Mouse (Mus musculus) heart, embryonic 12.5 days (tissue): ENCODE measurements around the gene Hhip. TPM values are rescaled to one million over a fixed set of nuclear protein-coding genes. Genes with fewer than 3 reads are reported as not detected.
"Not testable (repeated sequence)": the region's sequence is repeated elsewhere in the genome, so short reads cannot be mapped to it uniquely, and the experiment has no call there.

Experiments
- ATAC-seq: fragments of 200-750 bp; cut with Nextera tagmentation; 2 replicates; pipeline ENCODE4 v1.8.0; 2017; ENCODE audit warnings: moderate TSS enrichment, moderate library complexity; ENCODE audit not compliant: insufficient number of reproducible peaks, low FRiP score
- H3K27ac ChIP-seq: fragments of 300-500 bp; sonication (generic); 2 replicates; pipeline ENCODE4 v1.5.1; 2016; ENCODE audit warnings: mild to moderate bottlenecking, moderate library complexity; ENCODE audit not compliant: poor library complexity, severe bottlenecking
- H3K27me3 ChIP-seq: fragments of 300-500 bp; sonication (generic); replicated peaks from 2 replicates; pipeline ENCODE4 v1.6.1; 2016; ENCODE audit warnings: mild to moderate bottlenecking, moderate library complexity
- H3K36me3 ChIP-seq: fragments of 300-500 bp; sonication (generic); 2 replicates; pipeline ENCODE4 v1.6.1; 2016; ENCODE audit warnings: mild to moderate bottlenecking, moderate library complexity
- H3K4me1 ChIP-seq: fragments of 300-500 bp; sonication (generic); replicated peaks from 2 replicates; pipeline ENCODE4 v1.6.1; 2016; ENCODE audit warnings: mild to moderate bottlenecking
- H3K4me2 ChIP-seq: fragments of 300-500 bp; sonication (generic); 2 replicates; pipeline ENCODE4 v1.6.1; 2016; ENCODE audit warnings: mild to moderate bottlenecking, moderate library complexity
- H3K4me3 ChIP-seq: fragments of 300-500 bp; sonication (generic); 2 replicates; pipeline ENCODE4 v1.5.1; 2016; ENCODE audit warnings: mild to moderate bottlenecking
- H3K9ac ChIP-seq: fragments of 300-500 bp; sonication (generic); 2 replicates; pipeline ENCODE4 v1.6.1; 2016; ENCODE audit warnings: mild to moderate bottlenecking, moderate library complexity
- H3K9me3 ChIP-seq: fragments of 300-500 bp; sonication (generic); replicated peaks from 2 replicates; pipeline ENCODE4 v1.6.1; 2016; ENCODE audit warnings: mild to moderate bottlenecking, moderate library complexity
- WGBS: fragments of 180-500 bp; shearing (Covaris S2); methylation state at CpG from one replicate; pipeline ENCODE4 v1.1.7; 2016; 5-methylcytosine and 5-hydroxymethylcytosine counted together
- polyA plus RNA-seq: library from polyadenylated mRNA; unstranded; fragments of >200 nt; fragmentation: Nextera tagmentation; extraction: Ambion mirVana; gene quantifications from 2 replicates; pipeline ENCODE4 v1.2.1, GENCODE M21; 2016

Gene Hhip
- polyA plus RNA-seq, 1 experiment from 2014 or later = 0.18 TPM

DNA sequence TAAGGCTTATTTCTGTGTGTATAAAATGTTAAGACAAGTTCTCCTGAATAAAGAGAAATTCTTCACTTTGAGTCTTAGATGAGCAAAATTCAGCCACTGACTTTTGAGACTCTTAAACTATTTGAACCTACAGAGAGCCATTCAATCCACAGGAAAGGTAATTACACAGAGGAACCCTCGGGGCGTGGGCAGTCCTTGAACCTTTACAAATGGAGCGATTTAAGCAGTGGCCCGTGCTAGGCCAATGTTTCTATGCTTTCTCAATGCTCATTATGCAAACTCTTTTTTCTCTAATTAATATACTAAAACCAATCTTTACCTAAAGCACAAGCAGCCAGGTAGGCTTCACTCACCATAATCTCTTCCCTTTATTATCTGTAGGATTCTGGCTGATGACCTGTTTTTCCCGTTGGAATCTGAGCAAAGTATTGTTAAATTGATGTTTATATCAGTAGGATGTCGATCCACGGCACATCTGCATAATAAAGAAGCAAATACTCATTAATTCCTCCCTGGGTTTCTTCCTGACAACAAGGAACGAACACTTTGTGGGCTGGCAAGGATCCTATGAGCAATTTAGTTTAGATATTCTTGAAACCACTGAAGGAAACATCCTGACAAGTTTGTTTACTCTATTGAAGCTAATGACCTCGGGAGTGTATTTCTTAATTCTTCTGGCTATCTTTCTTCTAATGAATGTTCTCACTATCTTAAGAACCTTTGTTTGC, 65.5 kb downstream of the Hhip start:
- H3K27ac ChIP-seq = no peak overlapping the region
- no peak overlapping the region for H3K9ac ChIP-seq
- no peaks in the 10 kb centered on the region for H3K4me1 ChIP-seq
- no peaks in the 10 kb centered on the region for H3K36me3 ChIP-seq
- H3K27me3 ChIP-seq = no peaks in the 10 kb centered on the region
- H3K9me3 ChIP-seq = no peaks in the 10 kb centered on the region
- H3K4me2 ChIP-seq = no peak overlapping the region
- no peak for ATAC-seq
- H3K4me3 ChIP-seq = no peak overlapping the region
- 64% methylated on average over 9 of the region's 9 CpGs for WGBS

DNA sequence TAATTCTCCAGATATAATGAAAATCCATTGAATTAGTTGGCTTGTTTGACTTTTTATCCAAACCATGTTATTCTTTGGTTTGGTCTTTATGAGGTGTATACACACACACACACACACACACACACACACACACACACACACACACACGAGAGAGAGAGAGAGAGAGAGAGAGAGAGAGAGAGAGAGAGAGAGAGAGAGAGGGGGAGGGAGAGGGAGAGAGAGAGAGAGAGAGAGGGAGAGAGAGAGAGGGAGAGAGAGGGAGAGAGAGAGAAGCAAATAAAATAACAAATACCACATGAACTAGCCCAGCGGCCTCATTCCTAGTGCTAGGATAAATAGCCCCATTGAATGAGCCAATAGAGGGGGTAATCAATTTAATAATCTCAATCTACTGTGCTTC, 66.4 kb downstream of the Hhip start:
- 89% methylated on average over 1 of the region's 2 CpGs for WGBS
- H3K27me3 ChIP-seq, H3K4me2 ChIP-seq, H3K4me3 ChIP-seq, ATAC-seq, H3K27ac ChIP-seq, H3K9ac ChIP-seq, H3K36me3 ChIP-seq, H3K4me1 ChIP-seq, H3K9me3 ChIP-seq: not testable (repeated sequence)

DNA sequence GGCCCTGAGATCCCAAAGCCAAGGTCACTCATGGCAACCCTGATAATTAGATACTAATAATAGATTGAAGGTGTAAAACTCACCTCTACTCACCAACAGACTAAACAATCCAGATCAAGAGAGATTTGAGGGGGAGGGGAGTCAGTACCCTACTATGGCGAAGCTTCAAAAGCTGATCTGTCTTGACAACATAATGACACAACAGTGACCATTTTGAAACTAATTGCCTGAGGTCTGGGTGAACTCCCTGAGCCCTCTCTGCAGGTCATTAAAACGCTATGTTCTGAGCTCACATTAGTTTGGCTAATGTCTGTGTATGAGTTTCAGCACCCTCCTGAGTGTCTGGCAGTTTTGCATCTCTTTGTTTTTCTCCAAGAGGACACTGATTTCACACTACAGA, 72.9 kb downstream of the Hhip start:
- no peak for ATAC-seq
- Histone ChIP-seq H3K4me2 (no peak overlapping the region), H3K4me3 (no peak overlapping the region), H3K9me3 (no peaks in the 10 kb centered on the region), H3K4me1 (no peaks in the 10 kb centered on the region), H3K27ac (no peak overlapping the region), H3K36me3 (no peaks in the 10 kb centered on the region), H3K27me3 (no peaks in the 10 kb centered on the region), H3K9ac (no peak overlapping the region)
- 48% methylated on average over 2 of the region's 2 CpGs for WGBS

DNA sequence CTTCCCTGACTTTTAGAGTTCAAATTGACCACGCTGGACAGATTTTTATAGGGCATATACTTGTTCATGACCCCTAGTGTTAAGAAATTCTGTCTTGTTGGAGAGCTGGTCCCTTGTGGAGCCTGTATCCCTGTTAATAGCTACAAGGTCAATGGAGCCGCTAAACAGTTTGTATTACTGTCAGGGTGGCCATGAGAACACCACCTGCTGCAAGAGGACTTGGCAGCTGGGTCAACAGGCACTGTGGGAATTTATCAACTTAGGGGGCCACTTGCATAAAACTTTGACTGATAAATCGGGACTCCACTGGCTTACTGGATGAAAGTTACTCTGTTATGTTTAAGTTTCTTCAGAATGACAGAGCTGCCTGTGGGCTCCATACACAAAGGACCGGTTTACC, 75.7 kb downstream of the Hhip start:
- Histone ChIP-seq H3K27ac (no peak overlapping the region), H3K4me2 (no peak overlapping the region), H3K4me1 (no peaks in the 10 kb centered on the region), H3K36me3 (no peaks in the 10 kb centered on the region), H3K27me3 (no peaks in the 10 kb centered on the region), H3K4me3 (no peak overlapping the region), H3K9me3 (no peaks in the 10 kb centered on the region), H3K9ac (no peak overlapping the region)
- WGBS = 56% methylated on average over 4 of the region's 4 CpGs
- ATAC-seq = no peak

DNA sequence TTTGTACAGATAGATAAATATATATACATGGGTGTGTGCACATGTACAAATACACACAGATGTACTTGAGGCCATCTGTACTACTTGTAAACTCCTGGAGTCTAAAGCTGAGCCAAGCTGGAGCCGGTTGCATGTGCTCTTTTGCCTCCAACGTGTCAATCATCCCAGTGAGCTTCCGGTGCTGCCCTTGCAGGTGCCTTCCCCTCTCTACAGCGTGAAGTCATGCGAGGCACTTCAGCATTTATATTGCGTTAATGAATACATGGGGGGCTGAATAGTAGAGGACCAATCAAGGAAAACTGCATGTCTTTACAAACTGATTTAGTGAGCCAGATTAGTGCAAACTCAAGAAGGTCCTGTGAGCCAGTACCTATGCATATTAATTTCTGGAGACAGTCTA, 91.6 kb downstream of the Hhip start:
- Histone ChIP-seq H3K4me3 (no peak overlapping the region), H3K4me2 (no peak overlapping the region), H3K27me3 (no peaks in the 10 kb centered on the region), H3K9me3 (no peaks in the 10 kb centered on the region), H3K36me3 (no peaks in the 10 kb centered on the region), H3K27ac (no peak overlapping the region), H3K9ac (no peak overlapping the region), H3K4me1 (no peaks in the 10 kb centered on the region)
- WGBS = 67% methylated on average over 6 of the region's 6 CpGs
- ATAC-seq = no peak

DNA sequence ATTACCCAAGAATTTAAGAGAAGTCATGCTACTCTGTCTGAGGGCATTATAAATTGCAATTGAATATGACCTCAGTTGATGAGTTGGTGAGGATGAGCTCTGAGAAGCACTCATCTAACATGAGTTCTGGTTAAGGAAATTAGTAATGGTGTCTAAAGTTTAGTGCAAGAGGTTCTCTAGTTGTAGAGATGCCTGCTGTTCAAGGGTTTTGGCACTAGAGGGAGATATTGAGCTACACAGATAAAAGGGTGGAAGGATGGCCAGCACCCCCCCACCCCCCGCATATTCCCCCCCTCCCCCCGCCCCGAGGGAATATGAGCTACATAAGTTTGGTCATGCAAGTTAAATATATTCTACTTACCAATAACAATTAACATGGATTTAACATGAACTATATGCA, 104.9 kb downstream of the Hhip start:
- H3K4me1 ChIP-seq = no peaks in the 10 kb centered on the region
- H3K9ac ChIP-seq = no peak overlapping the region
- no peaks in the 10 kb centered on the region for H3K36me3 ChIP-seq
- 26% methylated on average over 3 of the region's 3 CpGs for WGBS
- H3K9me3 ChIP-seq = no peaks in the 10 kb centered on the region
- no peak overlapping the region for H3K27ac ChIP-seq
- H3K27me3 ChIP-seq = no peaks in the 10 kb centered on the region
- no peak overlapping the region for H3K4me3 ChIP-seq
- H3K4me2 ChIP-seq = no peak overlapping the region
- ATAC-seq = no peak

DNA sequence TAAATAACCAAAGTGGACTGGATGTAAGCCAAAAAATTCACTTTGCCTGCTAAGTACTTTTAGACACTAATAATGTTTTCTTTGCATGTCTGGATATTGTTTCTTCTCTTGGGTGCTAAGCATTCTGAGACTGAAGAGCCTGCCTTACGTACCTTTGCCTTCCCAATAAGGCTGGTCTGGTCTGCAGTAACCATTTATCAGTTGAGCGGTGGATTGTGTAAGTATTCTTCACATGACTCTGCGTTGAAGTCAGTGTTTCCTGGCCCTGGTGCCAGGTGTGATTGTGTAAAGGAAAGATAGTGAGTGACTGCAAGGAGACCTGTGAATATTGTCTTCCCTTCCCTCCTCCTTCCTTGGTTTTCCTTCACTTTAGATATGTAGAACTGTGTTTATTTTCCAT, 107.4 kb downstream of the Hhip start:
- WGBS = 58% methylated on average over 3 of the region's 3 CpGs
- Histone ChIP-seq H3K4me1 (no peaks in the 10 kb centered on the region), H3K27me3 (no peaks in the 10 kb centered on the region)

DNA sequence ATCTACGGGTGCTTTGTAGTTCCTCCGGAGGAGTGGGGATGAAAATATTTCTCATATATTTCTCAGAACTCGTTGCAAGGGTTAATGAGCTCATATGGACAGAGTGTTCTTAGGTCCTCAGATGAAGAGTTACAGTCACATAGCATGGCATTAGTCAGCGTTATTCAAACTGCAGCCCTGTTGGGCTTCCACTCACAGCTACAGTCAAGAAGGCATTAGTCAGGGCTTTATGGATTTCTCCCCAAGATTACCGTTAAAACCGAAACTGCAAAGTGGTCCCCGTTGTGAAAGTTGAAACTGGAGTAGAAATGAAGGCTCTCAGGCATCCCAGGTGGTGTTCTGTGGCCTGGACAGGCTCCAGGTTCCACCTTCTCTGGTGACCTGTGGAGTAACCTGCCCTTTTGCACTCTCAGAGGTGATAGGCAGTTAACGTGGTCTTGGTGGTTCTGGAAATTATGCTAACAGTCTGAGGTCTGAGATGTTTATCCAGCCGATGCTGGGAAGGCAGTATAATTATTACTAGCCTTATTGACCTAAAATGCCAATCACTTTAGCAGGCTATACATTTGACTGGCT, 112.2 kb downstream of the Hhip start:
- 75% methylated on average over 9 of the region's 9 CpGs for WGBS
- no peak overlapping the region for H3K4me3 ChIP-seq
- no peaks in the 10 kb centered on the region for H3K27me3 ChIP-seq
- no peaks in the 10 kb centered on the region for H3K4me1 ChIP-seq
- ATAC-seq = no peak
- H3K9me3 ChIP-seq = no peaks in the 10 kb centered on the region
- H3K36me3 ChIP-seq = no peaks in the 10 kb centered on the region
- no peak overlapping the region for H3K4me2 ChIP-seq
- no peak overlapping the region for H3K27ac ChIP-seq
- no peak overlapping the region for H3K9ac ChIP-seq

More for the DNA sequence above, 107.4 kb downstream of the Hhip start:
- Histone ChIP-seq H3K9ac (no peak overlapping the region), H3K4me2 (no peak overlapping the region), H3K36me3 (no peaks in the 10 kb centered on the region), H3K27ac (no peak overlapping the region), H3K9me3 (no peaks in the 10 kb centered on the region), H3K4me3 (no peak overlapping the region)
- ATAC-seq = no peak

DNA sequence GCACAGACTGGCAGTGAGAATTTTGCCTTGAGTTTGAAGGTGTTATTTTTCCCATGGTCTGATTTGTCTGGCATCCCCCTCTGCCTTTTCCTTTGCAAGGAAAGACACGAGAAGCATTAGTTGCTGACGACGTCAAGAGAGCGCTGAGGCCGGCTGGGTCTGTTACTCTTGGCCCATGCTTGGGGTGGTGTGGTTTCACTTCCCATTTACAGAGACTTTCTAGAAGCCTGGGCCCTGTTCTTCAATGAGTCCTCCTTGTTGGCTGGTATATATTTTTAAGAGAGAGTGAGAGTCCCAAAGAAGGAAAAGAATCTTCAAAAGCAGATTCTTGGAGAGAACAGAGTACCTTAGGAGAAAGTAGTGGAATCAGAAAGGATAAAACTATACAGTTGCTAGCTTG, 116.7 kb downstream of the Hhip start:
- no peaks in the 10 kb centered on the region for H3K9me3 ChIP-seq
- H3K4me3 ChIP-seq = no peak overlapping the region
- no peak overlapping the region for H3K9ac ChIP-seq
- no peaks in the 10 kb centered on the region for H3K27me3 ChIP-seq
- H3K4me2 ChIP-seq = no peak overlapping the region
- no peak overlapping the region for H3K27ac ChIP-seq
- H3K4me1 ChIP-seq = no peaks in the 10 kb centered on the region
- no peak for ATAC-seq
- 84% methylated on average over 5 of the region's 5 CpGs for WGBS
- no peaks in the 10 kb centered on the region for H3K36me3 ChIP-seq

DNA sequence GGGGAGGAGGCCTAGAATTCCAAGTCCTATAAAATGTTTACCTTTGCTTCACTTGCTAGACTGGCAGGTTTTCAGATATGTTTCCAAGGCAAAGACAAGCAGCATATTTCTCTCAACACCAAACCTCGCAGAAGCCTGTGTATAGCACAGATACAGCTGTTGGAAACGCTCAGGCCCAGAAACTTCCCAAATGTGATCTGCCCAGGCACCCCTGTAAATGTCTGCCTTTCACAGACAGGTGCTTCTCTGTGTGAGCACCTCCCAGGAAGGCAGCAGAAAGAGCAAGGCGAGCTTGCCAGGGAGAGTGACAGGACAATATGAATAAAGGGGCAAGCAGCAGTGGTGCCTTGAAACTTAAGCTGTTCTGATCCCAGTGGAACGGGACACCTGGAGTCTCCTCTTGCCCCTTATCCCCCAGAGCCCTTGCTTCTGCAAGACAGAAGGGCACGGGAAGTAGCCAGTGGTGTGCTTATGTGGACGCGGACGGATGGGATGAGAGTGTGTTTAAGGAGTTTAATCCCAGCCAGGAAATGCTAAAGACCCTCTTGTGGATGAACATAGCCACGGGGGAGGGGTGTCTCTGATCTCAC, 120.9 kb downstream of the Hhip start:
- Histone ChIP-seq H3K36me3 (no peaks in the 10 kb centered on the region), H3K9ac (no peak overlapping the region), H3K4me3 (no peak overlapping the region), H3K27ac (no peak overlapping the region), H3K9me3 (no peaks in the 10 kb centered on the region), H3K27me3 (no peaks in the 10 kb centered on the region), H3K4me2 (no peak overlapping the region), H3K4me1 (no peaks in the 10 kb centered on the region)
- ATAC-seq = no peak
- WGBS = 66% methylated on average over 9 of the region's 9 CpGs

DNA sequence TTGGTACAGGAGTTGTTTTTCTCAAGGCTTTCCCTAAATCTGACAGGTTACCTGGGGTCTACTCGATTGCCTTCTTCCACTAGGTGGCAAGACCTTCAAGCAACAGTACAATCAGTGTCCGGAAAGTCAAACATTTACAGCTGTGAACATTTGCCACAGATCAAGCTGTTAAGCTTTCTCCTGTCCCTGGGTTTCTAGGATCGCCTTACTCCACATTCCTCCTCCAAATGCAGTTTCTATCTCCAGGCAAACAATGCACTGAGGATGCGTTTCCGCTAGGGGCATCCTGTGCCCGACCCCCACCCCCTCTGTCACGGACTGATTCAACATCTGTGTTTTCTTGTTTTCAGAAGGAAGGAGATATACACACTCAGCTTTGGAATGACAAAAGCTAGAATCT, 122.0 kb downstream of the Hhip start:
- no peaks in the 10 kb centered on the region for H3K9me3 ChIP-seq
- no peak overlapping the region for H3K9ac ChIP-seq
- H3K4me1 ChIP-seq = no peaks in the 10 kb centered on the region
- H3K36me3 ChIP-seq = no peaks in the 10 kb centered on the region
- H3K27ac ChIP-seq = no peak overlapping the region
- no peak overlapping the region for H3K4me3 ChIP-seq
- H3K27me3 ChIP-seq = no peaks in the 10 kb centered on the region
- no peak overlapping the region for H3K4me2 ChIP-seq
- ATAC-seq = no peak; the same call in 1 of the 2 replicates
- 36% methylated on average over 7 of the region's 7 CpGs for WGBS

DNA sequence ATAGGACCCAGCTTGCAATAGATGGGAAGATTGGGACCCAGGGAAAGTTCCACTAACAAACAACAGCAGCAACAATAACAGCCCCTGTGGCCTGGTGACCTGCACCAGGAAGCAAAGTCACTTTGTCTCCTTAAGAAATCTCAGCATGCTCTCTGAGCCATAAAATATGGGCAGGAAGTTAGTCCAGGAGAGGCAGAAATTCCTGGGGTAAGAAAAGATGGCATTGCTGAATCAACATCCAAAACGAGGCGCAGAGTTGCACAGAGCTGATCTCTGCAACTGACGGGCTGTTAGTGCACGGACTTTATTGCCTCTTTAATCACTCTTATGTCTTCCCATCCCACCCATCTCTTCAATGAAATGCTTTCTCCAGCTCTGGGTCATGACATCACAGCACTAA, 128.6 kb downstream of the Hhip start:
- Histone ChIP-seq H3K4me2 (no peak overlapping the region), H3K36me3 (no peaks in the 10 kb centered on the region), H3K9ac (no peak overlapping the region), H3K27me3 (no peaks in the 10 kb centered on the region), H3K4me3 (no peak overlapping the region), H3K9me3 (no peaks in the 10 kb centered on the region), H3K27ac (no peak overlapping the region), H3K4me1 (no peaks in the 10 kb centered on the region)
- WGBS = 58% methylated on average over 4 of the region's 4 CpGs
- no peak for ATAC-seq
